Mouse (Mus musculus) ZHBTc4 (cell line): ENCODE measurements at regions not wholly inside any gene's neighbourhood (a gene's known extent, or its start where the extent isn't known, plus 50 kb on each side); places are given as distances from the start of the nearest gene placed in this dataset.

Source experiments
- DNase-seq: peaks from one replicate; pipeline ENCODE4 v3.0.0-alpha.2; 2011; ENCODE audit warnings: low read depth, low spot score

GRCm38 (mm10) chr12:99039497-99040322 lies 119.3 kb downstream of the Ttc8 start:
- DNase-seq, result no peak

DNA sequence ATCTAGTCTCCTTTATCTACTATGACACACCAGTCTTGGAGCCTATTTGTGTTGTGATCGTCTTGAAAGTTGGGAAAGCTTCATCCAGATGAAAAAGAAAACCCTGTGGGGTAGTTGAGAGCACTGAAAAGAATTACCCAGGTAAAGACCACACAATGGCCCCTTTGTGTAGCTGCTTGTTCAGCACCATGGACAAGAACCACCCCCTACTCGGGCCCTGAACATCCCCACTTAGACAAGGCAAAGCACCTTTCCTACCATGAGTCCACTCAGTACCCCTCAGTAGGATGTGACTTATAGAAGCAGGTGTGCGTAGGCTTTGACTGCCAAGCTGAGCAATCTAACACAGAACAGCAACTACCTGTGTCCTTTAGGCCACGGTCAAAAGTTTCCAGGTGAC lies 121.2 kb downstream of the Ttc8 start:
- DNase-seq, result peak; percentile 32

- no peak for DNase-seq
These were observed 122.8 kb downstream of the Ttc8 start for GRCm38 (mm10) chr12:99042918-99043862.

- DNase-seq, result no peak
These were observed 124.1 kb downstream of the Ttc8 start for GRCm38 (mm10) chr12:99044477-99044876.

DNA sequence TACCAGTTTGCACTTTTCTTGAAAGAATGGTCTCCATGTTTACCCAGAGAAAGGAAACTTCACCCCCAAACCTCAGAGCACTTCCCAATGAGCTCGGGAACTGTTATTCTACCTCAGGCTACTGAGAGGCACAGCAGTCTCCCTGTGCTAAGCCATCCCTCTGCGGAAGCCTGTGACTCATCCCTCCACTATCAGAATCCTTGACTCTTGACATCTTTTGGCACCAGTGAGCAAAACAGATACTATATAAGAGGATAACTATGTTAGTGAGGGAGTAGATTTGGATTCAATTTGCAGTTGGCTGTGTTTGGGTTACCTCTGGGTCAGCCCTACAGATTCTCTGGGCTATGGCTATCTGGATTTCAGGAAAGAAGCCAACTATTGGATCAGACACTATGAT lies 130.1 kb downstream of the Ttc8 start:
- DNase-seq, result no peak

DNA sequence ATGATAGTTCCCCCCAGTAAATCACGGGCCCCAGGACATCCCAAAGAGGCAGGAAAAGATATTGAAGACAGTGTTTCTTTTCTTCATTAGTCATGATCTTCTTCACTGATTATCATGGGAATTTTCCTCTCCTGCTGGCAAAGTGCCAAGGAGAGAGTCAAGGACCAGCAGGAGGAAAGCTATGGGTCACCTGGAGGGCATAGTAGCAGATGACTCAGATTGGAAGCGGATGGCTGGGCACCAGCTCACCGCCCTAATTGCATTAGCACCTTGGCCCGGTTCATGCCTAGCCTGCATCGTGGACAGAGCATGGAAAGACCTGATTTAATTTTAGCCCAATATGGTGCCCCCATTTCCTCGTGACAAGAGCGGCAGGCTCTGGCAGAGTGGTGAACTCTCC lies 132.2 kb downstream of the Ttc8 start:
- no peak for DNase-seq

- no peak for DNase-seq
These were observed 137.1 kb downstream of the Ttc8 start for GRCm38 (mm10) chr12:99057521-99057920.

- DNase-seq, result peak; percentile 64
These were observed 138.5 kb downstream of the Ttc8 start for GRCm38 (mm10) chr12:99058916-99059315.

DNA sequence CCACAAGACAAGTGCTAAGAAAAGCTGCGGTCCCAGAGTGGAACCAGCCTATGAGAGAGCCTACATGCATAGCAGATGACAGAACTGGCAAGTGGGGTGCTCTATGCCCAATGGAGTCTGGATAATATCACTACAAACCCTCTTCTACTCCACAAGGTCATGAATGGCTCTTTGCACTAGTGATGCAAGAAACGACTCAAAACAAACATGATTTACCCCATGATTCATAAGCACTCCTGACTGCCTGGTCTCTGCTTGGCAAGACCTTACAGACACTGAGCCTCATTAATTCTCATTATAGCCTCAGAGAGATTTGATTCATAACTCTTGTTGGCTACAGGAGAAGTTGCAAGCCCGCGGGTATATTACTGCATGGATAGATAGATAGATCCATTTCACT lies 139.1 kb downstream of the Ttc8 start:
- no peak for DNase-seq

DNA sequence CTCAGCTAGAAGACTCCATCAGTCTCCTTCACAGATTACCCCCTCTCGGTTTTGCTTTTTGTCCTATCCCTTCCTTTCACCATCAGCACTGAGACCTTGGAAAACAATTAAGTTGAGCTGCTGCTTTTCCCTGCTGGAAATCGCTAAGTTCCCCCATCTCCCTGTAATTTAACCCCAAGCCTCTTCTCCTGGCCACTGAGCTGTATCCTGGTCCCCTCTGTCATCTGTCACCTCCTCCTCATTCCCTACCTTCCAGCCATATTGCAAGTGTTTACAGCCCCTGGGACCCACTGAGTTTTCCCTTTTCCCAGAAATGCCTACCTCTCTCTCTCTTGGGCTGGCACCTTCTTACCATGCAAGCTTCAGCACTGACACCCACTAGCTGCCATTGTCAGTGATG lies 140.3 kb downstream of the Ttc8 start:
- DNase-seq, result no peak

GRCm38 (mm10) chr12:99063441-99063840 lies 143.1 kb downstream of the Ttc8 start:
- DNase-seq, result no peak

DNA sequence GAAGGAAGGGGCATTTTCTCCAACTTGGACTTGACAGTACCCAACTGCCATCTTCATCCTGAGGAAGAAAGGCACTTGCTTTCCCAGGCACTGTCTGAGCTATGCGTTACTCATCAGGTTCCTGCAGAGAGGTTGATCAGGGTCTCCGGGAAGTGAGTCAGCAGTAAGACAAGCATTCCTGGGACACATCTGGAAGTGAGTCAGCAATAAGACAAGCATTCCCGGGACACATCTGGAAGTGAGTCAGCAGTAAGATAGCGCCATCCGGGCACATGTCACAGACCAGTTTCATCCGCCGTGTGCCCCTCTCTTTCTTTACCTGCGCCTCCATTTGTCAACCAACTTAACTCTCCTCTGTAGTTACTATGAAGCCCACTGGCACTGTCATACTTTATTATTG lies 143.5 kb downstream of the Ttc8 start:
- DNase-seq, result no peak

DNA sequence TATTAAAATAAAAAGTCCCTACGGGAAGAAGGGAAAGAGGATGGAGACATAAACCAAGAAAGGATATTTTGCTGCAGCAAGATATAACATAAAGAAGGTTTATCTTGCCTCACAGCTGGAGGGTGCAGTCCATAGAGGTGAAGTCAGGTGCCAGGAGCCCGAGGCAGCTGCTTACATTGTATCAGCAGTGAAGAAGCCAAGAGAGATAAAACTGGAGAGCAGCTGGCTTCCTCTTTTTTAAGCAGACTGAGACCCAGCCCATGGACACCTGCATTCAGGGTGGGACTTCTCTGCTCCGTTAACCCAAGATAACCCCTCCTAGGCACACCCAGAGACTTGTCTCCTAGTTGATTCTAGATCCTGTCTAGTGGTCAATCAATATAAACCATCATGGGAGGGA lies 147.6 kb downstream of the Ttc8 start:
- DNase-seq, result peak; percentile 14

DNA sequence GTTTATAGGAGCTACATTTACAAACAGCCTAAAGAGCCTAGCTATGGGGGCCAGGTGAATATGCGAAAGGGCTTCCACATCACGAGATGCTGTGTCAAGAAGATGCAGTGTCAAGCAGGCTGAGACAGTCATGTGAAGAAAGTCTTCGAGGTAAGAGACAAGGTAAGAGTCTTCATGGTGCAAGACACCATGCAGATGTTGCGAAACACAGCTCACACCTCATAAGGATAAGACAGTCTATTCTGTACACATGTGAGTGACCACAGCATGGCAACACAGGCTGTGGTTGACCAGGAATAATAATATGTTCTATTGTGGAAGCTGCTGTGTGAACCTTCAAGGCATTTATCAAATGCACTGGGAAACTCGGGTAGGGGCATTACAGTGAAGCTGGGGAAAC lies 153.4 kb downstream of the Ttc8 start:
- DNase-seq, result no peak

DNA sequence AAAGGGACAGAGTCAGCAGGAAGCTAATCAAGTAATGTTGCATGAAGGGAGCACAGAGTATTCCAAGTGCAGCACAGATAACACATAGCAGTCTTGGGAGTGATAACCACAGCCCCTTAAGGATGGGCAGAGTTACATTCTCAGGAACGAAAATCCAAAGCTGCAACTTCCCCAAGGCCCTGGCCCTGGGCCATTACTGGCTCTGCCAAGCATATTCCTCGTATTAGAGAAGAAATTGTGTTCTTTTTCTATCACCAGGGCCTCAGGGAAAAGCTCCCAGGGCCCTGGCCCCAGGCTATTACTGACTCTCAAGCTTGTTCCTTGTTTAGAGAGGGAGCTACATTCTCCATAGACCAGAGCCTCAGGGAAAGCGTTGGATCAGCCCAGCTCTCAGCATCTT lies 157.0 kb downstream of the Ttc8 start:
- DNase-seq, result no peak

GRCm38 (mm10) chr12:99079873-99080272 lies 159.5 kb downstream of the Ttc8 start:
- DNase-seq, result no peak

DNA sequence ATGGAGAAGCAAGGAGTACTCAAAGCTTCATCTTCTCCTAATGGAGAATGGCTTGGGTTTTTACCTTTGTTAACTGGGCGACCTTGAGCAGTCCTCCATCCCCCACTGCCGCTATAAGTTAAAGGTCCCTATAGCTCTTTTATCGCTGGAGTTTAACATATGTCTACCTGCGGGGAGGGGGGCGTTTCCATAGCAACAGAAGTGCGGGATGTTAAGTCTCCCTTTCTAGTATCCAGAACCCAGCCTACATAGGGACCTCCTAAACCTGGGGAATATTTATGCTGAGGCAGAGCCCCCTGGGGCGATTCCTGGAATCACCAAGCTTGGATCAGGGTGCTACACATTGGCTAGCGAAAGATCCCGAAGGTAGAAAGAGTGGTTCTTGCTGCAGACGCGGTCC lies 163.2 kb downstream of the Ttc8 start:
- DNase-seq, result peak; percentile 19

DNA sequence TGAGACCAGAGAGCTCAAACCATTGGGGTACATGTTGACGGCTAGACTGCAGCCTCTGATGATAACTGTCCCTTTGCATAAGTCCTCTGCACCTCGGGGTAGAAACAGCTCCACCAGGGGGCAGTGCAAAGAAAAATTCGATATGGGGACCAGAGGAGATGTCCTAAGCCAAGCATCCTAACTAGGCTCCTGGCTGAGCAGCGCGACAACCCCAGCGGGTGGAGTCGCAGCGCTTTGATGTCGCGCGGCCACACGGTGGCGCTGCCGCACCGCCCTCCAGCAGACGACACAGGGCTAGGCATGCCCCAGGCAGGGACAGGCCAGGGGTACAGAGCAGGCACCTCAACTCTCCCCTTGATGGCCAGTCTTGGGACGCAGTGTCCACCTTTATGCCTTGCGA lies 163.8 kb downstream of the Ttc8 start:
- DNase-seq, result peak; percentile 94

GRCm38 (mm10) chr12:99087286-99087685 lies 166.9 kb downstream of the Ttc8 start:
- no peak for DNase-seq

GRCm38 (mm10) chr12:99091770-99092169 lies 171.4 kb downstream of the Ttc8 start:
- DNase-seq, result no peak

GRCm38 (mm10) chr12:99093151-99093550 lies 172.8 kb downstream of the Ttc8 start:
- DNase-seq, result no peak

DNA sequence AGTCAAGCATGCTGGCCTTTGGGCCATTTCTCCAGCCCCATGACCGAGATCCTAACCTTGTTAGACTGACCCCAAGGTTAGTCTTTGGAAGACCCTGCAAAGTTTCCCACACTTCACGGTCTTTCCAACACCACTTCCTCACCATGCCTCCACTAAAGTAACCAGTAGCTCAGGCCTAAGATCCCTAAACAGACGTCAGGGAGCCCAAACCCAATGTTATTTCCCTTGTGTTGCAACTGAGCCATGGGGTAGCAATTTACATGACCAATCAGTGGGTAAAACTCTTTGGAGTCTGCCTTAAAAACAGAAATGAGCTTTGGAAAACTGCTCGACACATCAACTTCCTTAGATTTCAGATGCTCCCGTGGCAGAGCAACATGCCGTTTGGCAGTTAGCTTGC lies 173.6 kb downstream of the Ttc8 start:
- no peak for DNase-seq
